Mouse (Mus musculus): ENCODE results near the gene Cobl.
A peak's percentile ranks its signal among the peaks of the same experiment; 100 is the strongest.

Gene Cobl

DNA sequence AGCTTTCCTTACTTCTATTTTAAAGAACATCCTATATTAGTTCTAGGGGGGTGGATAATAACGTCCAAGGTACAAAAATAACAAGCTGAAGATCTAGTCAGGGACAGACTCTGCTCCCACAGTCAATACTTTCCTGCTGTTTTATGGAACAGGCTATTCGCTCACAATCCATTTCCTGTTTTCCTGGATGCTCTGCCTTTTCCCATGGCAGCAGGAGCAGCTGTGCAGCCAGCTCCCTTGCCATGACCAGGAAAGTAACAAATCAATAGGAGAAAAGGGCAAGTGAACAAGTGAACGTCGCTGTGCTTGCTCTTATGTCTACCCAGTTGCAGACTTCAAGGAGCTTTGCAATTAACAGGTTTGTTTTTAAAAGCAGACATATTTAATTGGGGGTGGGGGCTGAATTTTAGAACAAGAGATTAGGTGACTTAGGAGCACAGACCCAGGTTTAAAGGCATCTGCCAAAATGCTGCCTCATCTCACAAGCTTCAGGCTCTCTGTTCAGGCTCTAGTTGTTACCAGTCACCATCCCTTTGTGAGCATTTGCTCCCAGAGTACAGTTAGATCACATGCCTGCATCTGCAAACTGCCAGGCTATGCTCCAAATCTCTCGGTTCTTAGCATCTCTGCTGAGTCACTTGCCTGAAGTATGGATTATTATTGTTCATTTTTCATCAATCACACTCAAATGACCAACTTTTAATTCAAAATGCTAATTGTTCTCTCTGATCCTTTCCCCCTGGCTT lies 164.9 kb downstream of the Cobl start:
- no peak for DNase-seq

DNA sequence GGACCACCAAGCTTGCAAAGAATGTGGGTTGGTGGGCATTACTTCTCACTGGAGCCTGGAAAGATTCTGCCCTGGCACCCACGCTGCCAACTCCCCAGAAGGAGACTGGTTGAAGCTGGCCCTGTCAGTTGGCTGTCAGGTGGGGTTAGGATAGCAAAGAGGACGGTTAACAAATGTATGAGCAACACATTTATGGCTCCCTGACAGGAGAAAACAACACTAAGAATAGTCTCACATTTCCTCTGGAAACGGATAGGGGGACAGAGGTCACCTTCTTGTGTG lies 173.2 kb downstream of the Cobl start:
- DNase-seq: no peak

DNA sequence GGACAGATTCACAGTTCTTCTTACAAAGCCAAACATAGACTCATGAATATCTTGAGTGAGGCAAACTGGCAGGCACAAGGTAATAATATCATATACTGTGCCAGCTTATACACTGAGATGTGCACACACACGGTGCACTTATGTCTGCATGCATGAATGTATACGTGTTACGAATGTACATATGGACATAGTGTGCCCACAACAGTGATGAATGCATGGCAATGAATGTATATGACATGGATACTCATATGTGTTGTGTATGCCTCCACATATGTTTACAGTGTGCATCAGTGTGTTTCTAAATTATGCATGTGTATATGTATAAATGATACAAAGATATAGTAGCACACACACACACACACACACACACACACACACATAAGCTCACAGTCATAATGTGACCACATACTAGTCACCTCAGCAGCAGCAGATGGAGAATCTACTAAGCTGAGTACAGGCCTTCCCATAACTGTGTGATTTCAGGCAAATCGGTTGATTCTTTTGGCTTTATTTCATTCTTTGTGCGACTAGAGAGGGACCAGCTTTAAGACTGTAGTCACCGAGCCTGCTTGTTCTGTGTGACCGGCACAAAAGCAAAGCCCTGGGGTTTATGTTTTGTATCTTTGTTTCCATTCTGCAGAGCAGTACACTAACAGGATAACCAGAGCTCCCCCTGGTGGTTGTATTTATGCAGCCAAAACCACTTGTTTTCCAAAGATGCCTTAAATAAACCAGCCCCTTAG lies 173.7 kb downstream of the Cobl start:
- DNase-seq: peak; percentile 51

DNA sequence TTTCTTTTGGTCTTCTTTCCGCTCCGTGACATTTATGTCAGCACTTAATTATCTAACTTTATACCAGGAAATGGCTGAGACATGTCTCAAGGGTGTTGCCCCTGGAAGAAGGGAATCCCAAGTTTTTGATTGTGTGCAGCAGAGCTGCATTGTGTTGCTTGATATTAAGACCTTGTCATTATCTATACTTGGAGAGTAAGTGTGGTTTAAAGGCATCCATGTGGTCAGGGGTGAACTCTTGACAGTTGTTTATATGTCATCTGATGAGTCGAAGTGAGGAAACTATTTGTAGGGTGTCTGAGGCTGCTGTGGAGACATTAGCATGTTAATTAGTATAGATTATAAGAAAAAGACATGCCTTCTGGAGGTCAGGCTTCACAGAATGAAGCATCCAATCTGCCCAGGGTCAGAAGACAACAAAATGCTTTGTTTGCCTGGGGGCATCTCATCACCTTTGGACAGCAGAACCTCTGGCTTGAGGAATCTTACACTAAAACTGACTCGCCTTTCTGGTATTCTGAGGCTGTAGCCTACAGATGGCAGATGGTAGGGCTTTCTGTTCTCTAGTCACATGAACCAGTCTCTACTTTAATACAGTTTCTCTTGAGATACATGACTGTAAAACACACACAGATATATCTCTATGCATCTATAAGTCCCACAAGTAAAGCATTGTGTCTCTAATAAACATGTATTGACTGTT lies 179.3 kb downstream of the Cobl start:
- no peak for DNase-seq

DNA sequence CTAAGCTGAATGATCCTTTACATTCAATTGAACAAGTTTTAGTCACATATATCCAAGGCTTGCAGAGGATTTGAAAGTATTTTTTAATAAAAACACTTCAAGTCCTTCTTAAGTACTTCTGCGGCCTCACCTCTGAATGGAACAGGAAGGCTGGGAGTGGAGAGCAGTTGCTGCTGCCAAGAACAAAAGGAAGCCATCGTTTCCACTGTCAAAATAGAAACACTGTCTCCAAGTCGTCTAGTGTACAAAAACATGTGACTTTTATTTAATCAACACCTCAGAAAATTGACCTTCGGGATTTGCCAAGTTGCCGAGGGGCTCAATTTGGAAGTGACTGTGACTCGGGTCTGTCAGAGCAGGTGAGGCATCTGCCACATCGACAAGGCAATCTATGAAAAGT lies 184.0 kb downstream of the Cobl start:
- no peak for DNase-seq

DNA sequence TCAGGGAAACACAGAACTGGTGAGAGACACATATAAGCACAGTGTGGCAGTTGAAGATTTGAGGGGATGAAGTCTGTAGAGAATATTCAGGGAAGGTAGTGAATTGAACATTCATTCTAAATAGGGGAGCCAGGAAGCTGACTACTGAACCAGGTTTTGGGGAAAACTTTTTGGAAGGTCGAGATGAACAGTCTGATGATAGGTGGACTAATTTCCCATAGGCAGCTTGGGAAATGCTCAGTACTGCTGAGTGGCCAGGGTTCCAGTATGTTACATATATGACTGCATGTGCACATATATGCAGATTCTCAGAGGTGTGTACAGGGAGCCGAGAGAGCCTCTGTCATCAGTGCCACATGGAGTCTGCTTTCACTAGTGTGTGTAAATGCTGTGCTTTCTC lies 190.5 kb downstream of the Cobl start:
- DNase-seq: no peak

DNA sequence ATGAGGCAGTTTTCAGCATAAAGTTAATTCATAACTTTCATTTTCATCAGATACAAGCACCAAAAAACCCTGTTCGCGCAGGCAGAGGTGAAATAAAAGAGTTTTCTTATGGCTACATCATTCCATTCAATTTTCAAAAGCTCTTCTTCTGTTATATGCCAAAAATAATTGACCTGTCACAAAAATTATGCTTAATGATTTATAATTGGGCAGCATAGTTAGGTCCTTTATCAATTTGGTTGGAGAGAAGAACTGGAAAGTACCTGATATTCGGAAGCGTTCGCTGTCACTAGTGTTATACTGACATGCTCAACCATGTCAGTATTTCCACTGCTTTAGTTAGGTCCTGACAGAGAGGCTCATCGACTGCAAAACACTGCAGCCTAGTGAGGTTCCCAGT lies 191.0 kb downstream of the Cobl start:
- no peak for DNase-seq

DNA sequence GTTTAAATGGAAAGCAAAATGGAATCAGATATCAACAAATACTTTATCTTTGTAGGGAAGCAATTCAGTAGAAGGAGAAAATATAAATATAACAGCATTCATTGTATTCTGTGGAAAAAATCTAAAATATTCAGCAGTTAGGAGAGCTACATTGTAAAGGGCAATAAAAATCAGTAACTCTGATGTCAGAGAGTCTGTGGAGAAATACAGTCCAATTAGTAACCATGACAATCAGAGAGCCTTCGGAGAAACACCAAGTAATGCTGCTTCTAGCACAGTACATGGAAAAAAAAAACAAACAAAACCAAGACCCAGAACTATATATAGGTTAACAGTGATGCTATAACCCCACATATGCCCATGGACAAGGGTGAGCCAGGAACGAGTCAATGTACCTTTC lies 206.3 kb downstream of the Cobl start:
- DNase-seq: no peak

DNA sequence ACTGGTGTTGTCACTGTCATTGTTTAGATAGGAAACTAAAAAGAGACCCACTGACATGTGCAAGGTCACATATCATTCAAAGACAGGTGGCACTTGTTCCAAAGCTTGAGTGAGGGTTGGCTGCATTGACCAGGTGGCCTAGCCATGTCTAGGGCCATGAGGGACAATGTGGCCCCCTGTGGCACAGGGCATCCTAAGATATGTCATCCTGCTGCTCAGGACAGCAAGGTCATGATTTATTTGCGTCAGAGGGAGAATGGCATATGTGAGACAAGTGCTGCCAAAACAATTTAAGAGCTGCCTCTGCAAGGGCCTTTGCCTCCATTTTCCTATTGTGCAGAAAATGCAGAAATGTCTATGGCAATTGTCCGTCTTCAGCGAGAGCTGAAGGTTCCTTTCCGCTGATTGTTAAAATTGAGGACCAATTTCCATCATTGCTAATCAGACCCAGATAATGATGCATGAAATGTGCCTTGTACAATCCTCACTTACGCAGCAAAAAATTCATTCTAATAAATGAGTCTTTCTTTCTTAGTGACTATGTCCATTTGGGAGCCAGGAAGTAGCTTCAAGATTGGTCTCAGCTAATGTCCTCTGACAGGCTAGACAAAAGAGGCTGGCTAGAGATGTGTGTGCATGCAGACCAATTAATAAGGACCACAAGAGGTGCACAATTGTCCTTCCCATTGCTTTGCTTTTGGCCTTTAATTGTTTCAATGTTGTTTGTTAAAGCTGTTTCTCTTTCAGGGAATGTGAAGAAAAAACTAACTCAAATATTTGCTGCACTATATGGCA lies 207.2 kb downstream of the Cobl start:
- no peak for DNase-seq

DNA sequence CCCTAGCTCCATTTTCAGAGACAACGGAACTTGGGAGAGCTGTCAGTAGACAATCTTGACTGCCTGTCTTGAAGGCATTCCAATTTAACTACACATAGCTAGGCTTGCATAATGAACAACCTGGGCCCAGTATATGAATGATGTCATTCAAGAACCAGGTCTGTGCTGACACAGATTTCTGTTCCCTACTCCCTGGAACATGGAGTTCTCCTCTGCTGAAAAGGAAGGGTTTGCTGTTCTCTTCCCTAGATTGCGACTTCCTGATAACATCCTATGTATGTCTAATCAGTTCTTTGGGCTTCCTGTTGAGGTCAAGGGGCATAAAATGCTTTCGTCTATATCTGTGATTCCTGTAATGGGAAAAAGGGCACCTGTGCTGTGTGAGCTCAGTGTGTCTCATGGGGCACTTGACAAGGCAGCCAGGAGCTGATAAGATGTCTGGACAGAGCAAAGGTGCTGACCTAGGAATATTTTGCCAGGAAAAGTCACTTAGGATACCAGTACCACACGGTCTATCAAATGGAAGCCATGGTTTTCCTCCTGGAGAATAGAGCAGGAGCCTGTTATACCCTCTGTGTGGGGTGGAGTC lies 219.3 kb downstream of the Cobl start:
- no peak for DNase-seq

DNA sequence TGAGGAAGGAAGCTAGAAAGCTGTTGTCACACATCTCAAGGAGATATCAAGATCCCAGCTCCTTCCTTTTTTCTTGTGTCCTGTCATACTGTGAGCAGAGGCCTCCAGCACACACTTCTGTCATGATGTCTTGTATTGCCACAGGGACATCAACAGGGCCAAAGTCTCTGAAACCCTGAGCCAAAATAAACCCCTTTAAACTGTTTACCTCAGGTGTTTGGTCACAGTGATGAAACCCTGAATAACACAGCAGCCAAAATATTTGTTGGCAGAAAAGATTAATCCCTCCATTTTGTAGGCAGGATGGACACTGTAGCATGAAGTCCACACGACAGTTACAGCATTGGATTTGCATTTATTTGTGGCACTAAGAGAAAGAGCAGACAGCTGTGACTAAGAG lies 228.4 kb downstream of the Cobl start:
- no peak for DNase-seq

DNA sequence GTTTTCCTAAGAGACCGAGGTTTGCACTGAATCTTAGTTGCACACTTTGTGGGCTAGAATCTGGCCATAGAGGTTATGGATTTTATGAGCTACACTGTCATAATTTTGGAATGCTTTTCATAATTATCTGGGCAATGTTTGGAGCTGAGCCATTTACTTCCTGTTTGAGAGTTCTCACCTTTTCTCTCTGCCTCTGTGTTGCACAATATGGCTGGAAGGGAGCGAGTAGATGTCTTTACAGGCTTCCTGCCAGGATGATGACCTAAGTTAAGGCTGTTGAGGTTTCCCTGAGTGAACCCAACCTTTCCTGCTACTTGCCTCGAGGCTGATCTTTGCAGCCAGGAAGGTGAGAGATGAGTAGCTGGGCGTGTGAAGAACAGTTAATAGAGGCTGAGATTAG lies 229.9 kb downstream of the Cobl start:
- no peak for DNase-seq

DNA sequence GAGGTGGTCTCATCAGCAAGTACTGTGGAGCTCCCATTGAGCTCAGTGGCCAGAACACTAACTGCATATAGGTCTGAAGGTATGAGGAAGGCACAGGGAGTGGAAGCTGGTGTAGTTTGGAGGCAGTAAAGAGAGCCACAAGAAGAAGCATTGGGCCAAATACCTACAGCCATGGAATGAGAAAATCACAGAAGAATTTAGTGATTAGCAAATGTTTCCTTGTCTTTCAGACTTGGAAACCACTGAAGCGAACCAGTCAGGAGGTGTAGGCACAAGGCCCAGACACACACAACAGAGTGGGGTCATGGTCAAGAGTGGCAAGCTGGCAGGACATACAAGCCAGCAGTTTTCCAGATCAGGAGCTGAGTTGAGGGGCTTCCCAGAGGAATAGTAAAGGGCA lies 230.6 kb downstream of the Cobl start:
- no peak for DNase-seq

DNA sequence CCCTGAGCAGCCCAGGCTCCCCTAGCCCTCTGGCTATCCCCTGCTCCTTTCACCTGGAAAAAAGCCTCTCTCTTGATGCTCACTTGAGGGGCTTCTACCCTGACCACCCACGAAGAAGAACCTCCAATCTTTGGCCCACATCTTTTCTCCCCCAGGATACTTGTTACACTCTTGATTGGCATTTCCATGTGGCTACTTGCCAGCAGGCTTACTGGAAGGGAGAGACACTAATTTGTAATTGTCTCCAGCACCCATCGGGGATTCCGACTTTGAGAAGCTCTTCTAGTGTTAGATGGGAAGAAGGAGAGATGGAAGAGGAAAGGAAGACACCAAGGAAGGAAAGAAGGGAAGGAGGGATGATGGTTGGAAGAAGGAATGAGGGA lies 232.0 kb downstream of the Cobl start:
- DNase-seq: no peak

DNA sequence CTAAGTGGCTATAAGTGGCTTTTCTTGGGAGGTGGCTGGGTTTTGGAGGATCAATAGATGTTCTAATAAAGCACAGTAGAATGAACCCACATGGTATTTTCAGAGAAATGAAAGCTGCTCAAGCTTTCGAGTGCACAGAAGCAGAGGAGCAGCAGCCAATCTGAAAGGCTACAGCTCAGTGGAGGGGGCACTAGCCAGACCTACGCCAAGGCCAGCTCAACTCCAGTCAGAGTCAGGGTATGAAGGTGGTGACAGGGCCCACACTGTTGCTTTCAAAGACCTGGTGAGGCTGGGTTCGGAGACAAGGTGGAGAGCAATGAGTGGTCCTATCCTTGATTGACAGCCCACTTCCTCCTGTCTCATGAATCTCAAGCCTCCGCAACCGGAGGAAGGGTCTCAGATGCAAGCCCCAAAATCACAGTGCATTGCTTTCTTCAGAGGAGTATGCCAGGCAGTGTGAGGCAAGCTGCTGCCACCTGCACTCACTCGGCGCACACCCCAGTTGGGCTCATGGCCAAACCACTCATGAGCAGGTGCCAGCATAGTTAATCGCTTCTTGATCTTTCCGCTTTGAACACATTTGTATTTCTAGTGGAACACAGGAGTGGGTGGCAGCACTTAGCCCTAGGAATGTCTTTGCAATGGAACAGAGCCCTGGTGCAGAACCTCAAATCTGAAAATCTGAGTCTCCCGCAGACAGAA lies 232.6 kb downstream of the Cobl start:
- peak; percentile 80 for DNase-seq

DNA sequence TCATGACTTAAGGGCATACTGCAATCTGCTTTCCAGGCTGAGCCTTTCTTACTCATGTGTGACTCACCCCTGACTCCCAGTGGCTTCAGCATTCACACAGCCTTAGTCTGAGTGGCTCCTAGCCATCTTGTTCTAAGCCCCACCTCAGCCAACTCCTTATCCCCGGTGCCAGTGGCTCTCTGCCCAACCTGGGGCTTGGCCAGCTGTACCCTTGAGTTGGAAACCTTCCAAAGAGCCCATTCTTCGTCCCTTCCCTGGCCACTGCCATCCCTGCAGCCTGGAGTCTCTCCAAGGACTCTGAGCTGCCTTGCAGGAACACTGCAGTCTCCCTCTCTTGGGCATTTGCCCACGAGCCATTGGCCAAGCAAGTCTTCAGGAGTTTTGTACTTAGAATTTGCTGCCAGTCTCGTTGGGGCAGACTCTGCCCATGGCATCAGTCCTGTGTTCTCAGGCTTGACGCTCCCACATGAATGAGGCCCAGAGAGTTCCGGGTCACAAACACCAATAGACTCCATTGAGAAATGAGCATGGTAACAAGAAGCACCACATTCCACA lies 233.2 kb downstream of the Cobl start:
- DNase-seq: peak; percentile 78

DNA sequence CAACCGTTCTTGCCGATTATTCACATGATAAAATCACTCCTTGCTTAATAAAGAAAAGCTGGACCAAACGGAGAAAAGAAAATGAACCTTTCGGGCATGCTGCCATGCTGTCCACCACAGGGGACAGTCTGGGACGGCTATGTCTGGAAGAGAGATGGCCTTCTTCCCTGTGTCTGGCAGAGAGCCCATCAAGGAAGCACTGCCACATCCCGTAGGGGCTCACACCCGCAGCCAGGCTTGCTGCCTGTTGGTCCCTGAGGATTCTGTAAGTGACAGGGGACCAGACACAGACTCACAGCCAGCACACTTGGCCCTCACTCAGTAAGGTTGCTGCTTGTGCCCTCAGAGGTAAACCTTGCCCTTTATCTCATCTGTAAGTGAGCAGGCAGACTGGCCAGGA lies 235.3 kb downstream of the Cobl start:
- DNase-seq: peak; percentile 44

DNA sequence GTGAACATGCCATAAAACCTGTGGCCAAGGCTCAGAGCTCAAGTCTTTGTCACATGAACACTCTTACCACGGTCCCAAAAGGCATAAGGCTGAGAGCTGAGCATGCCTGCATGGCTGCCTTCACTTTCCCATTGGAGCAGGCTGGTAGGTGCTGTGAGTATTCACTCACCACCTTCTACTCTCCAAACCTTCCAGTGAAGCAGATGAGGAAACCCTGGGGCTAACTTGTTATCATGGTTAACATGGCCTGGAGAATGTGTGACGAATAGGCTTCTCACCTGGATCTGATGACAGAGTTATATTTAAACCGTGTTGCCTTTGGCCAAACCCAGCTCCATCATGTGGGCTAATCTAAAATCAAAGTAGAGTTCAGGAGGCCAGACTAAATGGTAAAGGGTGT lies 237.4 kb downstream of the Cobl start:
- no peak for DNase-seq

DNA sequence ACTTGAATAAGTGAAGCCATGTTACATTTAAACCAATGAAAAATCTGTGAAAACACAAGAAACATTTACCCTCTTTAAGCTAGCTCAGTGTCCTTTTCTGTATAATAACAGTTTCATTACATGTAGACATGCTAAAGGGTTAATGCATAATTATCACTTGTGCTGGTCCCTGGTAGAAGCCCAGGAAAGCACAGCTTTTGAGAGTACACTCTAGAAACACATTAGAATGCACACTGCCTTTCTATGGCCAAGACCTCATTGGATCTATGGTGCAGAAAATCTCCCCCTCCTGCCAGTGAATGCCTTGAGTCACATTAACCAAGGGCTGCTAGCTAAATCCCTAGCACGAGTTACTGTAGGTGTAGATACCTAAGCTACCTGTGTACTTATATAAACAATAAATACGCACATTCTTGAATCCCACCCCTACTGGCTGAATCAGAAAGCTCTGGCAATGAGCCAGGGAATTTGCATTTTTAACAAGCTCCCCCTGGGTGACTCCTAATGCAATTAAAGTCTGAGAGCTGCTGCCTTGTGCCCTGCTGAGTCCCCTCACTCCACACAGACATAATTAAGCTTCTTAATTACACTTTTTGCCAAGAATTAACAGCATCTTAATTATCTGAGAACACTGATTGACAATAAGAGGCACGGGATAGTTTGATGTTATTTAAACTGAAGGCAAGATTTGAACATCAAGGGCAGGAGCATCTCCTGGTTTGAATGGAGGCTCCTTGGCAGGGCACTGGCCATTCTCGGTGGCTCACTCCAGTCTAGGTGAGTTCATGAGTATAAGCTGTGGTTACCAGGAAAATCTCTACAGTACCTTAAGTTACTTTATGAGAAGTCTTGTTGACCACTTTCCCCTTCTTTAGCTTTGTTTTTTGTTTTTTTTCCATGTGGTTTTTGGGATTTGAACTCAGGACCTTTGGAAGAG lies 244.9 kb downstream of the Cobl start:
- DNase-seq: no peak

DNA sequence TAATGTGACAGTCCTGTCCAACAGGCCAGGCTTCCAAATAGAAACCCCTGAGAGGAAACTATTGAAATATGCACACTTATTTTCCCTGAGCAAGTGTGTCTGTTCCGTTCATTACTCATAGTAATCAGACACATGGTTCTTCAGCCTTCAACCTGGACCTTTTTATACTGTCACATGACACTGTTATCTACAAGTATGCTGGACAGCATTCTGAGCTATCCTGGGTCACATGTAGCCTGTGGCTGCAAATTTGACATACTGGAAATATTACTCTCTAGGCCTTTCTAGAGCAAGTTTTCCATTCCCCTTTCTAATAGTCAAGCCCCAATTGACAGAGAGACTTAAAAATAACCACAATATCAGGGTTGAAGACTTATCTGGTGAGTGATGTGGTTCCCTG lies 247.9 kb downstream of the Cobl start:
- no peak for DNase-seq

DNA sequence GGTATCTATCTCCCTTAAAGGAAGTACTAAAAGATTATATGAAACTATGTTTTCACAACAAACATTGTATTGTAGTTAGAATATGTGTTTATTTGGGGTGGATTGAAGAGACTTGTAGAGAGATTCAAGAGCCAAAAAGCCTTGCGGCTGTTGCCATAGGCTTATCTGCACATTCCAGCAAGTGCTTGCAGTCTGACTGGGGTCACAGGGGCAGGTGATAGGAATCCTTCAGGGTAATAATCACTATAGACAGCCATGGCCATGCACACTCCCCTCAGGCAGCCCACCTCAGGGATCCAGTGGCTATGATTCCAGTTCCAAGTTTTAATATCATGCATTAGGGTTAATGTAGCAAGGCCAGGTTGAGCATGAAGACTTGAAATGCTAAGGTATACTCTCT lies 249.2 kb downstream of the Cobl start:
- DNase-seq: no peak

All from cerebellum, adult 9-11 months (tissue).